Mouse (Mus musculus) MN1 (cell line): Measurements from ENCODE around the gene Cenph.
"Not testable (repeated sequence)": the region's sequence is repeated elsewhere in the genome, so short reads cannot be mapped to it uniquely, and the experiment has no call there.

ENCODE experiments used
- DNase-seq: peaks from one replicate; pipeline ENCODE4 v3.0.0-alpha.2; 2016; ENCODE audit warnings: low spot score

Cenph gene

DNA sequence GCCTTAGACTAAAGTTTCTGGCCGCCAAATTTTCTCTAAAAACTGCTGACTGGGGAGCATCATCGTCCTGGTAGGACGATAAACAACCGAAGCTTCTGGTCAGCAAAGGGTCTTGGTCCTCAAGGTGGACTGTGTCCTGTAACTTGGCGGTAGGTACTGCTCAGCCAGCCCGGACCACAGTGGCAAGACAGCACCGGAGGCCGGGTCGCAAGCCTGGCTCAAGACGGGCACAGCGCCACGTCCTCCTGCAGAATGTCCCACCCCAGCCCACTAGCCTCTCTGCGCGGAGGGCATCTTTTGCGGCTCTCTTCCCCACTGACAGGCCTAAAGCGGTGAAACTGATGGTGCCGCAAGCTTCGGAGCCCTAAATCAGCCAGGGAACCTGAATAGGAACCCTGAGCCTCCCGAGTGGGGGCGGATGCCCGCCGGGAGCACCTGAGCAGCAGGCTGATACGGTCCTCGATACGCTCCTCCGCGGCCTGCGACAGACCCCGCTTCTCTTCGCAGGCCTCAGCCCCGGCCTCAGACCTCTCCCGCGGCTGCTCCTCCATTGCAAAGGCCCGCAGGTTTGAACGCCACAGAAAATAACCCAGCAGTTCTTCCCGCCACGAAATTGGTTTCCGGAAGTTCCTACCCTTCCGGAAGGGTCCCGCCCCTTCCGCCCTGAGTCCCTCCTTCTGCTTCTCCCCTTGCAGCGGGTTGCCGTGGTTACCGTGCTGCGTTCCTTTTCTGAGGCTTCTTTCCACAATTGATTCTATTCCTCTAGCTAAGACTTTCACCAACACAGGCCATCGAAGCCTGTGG lies at the start of gene Cenph:
Gene Cenph, minus strand, starts transcription at position 648 of the 804 bp plus-strand sequence.
- DNase-seq = peak; percentile 94

DNA sequence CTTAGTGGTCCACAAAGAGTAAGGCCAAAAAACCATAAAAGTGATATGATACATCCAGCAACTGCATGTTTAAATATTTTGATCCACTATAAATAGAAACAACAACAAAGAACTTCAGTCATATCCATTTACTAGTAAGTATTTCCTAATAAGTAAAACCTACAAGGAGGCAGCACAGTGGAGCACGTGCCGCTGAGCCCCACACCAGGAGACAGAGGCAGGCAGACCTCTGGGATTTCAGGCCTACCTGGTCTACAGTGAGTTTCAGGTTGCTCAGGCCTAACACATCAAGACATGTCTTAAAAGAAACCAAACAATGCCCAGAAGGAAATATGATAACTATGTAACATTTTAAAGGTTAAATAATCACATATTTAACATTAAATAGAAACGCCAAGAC lies 49.2 kb upstream of the Cenph start:
- no peak for DNase-seq

DNA sequence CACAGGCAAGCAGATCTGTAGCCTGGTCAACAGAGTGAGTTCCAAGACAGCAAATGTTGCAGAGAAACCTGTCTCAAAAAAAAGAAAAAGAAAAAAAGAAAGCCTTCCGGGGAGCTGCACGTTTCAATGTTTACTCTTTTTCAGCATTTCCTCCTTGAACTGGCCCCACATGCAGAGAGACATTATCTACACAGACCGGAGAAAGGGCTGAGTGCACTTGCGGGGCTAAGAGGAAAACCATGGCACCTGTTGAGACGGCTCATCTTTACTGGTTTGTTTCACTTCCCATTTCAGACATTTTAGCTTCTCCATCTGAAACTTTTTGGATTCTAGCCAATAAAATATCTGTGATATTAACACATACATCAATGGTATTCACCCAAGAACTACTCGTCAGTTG lies 48.6 kb upstream of the Cenph start:
- DNase-seq = no peak

DNA sequence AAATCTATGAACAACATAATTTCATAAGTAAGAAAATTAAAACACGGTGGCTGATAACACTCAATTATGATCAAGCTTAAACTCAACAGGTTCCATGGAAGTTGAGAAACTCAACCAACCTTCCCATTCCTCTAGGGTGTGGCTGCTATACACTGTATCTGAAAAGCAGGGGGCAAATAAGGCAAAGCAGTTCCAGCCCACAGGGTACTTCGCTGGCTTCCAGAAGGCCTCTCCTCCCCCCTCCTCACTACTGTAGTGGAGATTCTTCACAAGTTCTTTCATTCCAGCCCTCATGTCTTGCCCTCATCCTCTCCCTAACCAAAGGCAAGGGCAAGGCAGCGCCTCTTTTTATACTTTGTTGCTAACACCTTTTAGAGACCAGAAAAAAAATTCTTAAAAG lies 48.2 kb upstream of the Cenph start:
- no peak for DNase-seq

DNA sequence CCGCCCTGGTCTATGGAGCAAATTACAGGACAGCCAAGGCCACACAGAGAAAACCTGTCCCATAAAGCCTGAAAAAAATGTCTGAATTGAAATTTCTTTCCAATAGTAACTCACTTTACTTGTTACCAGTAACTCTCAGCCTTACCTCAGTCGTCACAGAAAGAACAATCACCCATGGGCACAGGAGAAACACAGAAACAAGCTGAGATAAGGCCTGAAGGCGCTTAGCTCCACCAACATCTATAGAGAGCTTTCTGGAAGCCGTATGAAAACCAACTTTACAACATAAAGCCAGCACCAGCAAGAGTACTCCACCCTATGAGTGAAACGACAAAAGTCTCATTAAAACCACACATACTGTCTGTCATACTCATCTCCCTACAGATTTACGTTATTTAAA lies 38.8 kb upstream of the Cenph start:
- no peak for DNase-seq

DNA sequence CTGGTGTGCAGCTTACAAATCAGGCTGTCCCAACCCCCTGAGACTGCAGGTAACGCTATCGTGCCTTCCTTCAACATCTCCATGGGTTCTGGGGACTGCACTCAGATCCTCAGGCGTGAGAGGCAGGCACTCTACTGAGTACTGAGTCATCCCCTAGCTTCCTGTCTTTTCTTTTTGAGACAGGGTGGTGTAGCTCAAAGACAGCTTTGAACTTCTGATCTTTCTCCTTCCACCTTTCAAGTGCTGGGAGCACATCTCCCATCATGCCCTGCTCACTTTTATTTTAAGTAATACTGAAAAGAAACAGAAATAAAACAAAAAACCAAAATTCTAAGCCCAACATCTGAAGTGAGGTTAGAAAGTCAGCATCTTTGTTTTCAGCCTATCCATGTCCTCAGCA lies 30.1 kb upstream of the Cenph start:
- no peak for DNase-seq

DNA sequence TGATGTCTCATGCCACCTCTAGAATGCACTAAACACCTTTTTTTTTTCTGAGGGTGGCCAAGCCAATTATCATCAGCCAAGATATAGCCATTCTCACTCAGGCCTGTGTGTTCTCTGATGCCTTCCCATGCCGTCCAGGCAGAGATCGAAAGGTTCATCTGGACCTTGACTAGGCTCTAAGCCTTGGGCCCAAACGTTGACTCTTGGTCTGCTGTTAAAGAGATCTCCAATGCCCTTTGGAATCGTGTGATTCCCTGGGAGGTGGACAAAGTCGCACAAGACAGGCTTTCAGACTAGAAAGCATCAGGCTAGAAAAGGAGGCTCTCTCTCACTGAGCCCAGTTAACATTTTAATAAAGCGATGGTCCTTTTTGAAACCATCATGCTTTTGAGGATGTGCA lies 21.5 kb upstream of the Cenph start:
- DNase-seq = no peak

DNA sequence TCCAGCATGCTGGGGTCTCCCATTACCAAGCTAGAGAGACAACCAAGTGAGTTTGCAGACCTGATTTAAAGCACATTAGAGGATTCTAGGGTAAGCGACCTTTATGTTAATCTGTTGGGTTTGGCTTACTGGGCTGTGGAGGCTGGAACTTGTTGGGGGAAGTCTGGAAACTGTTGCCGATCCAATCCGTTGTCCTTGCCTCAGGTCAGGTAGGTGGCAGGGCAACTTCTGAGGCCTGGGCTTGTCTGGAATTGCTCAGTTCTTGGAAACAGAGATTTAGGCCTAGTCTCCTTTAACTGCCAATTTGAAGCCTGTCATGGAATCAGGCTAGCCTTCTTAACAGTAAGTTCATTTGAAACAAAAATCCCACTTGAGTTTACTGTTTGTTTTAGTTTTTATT lies 13.4 kb upstream of the Cenph start:
- DNase-seq = no peak

DNA sequence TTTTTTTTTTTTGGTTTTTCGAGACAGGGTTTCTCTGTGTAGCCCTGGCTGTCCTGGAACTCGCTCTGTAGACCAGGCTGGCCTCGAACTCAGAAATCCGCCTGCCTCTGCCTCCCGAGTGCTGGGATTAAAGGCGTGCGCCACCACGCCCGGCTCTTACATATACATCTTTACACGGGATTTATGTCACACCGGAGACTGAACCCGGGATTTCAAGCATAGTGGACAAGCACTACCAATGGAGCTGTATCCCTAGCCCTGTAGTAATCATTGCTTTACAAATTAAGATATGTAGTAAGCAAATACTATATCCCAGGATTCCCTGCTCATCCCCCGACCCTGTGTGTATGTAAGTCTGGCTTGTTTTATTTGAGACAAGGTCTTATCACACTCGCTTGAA lies 12.4 kb upstream of the Cenph start:
- not testable (repeated sequence) for DNase-seq

DNA sequence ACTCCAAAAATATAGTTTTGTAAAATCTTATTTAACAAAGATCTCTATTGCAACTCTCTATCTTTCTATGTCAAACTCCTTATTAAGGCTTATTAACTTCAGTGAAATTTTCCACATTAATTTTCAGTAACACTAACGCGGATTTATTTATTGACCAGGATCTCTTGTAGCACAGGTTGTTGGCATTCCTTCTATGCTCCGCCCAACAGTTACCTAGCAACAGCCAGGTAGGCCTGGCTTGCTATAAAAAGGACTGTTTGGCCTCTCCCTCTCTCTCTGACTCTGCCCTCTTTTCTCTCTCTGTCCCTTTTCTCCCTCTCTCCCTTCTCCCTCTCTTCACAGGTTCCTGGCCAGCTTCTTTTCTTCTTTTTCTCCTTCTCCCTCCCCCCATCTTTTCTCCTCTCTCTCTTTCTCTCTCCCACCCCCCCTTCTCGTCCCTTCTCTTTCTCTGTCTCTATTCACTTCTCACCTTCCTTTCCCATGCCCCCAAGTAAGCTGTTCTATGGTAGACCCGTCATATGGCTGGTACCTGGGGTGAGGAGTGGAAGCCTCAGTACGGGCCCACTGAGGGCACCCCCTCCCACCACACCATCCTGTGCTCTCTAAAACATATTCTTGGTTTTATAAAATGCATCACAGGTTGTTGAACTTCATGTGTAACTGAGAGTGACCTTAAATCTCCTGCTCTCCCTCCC lies 11.8 kb upstream of the Cenph start:
- no peak for DNase-seq

DNA sequence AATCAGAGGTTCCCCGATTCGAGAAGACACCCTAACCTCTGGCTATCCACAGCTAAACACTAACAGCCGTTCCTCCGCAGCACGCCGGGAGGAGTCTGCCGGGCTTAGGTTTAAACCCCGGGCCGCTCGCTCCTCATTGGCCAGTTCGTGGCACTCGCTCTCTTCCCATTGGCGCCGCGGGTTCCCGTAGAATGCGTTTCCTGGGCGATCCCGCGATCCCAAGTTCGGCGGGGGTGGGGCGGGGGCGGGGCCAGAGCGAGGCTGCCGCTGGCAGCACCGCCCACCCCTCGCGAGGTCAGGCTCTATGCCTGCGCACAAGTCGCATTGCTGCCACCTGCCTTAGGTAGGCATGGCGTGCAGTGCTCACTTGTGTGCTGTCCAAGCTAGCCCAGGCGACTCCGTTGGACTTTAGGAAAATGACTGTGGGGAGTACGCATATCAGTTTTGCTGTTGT lies 10.7 kb upstream of the Cenph start, which contains the start of gene Ccnb1:
Gene Ccnb1, minus strand, starts transcription at position 157 of the 454 bp plus-strand sequence.
- peak; percentile 98 for DNase-seq

DNA sequence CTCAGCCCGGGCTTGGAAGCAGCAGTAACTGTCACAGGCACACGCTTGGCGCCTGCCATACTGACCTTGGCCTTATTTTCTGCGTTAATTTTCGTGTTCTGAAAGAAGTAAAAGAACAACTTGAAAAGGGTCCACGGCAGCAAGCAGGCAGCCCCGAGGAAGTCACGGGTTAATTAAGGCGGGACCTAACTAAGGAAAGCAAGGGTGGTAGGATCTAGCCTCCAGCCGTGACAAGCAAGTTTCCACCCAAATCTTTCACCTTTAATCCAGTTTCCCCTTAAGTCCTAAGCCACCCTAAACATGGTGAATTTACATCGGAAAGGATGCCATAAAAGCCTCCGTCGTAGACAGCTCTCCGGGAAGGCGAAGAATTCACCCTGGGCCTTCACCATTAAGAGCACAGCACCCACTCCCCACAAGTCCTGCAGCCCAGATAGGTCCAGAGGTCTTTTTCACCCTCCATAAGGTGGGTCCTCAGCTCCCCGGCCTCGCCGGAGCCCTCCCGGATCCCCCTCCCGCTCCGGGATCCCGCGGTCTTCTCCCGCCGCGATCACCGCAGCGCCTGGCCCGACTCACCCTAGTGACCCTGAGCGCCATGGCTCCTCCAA lies 10.2 kb upstream of the Cenph start:
- peak; percentile 22 for DNase-seq

DNA sequence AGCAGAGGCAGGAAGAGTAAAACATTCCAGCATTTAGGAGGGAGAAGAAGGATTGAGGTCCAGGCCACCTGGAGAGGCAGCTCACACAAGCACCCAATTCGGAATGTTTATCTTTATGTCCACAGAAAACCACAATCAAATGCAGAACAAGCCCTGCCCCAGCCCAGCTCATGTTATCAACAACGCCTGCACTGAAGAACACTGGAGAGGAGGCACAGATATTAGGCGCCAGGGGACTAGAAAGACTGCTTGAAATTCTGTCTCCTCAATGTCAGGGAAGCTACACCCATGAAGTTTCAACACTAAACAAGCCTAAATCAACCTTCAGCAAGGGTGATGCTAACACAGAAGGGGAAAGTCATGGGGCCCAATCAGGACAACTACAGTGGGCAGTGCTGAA lies 1.8 kb upstream of the Cenph start:
- DNase-seq = no peak

DNA sequence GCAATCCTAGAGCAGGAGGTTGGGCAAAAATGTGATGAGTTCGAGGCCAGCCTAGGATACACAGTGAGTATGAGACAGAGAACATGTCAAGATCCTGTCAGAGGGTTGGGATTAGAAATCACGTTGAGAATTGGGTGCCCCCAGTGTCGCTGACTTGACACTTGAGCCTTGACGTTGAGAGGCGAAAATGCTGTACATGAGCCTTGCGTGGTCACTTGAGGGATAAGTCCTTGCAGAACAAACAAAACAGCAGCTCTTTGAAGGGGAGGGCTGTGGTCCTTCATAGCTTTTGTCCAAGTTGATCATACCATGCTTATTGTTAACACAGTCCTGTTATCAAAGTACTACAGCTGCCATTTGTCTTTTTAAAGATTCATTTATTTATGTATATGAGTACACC lies 1.0 kb upstream of the Cenph start:
- no peak for DNase-seq

DNA sequence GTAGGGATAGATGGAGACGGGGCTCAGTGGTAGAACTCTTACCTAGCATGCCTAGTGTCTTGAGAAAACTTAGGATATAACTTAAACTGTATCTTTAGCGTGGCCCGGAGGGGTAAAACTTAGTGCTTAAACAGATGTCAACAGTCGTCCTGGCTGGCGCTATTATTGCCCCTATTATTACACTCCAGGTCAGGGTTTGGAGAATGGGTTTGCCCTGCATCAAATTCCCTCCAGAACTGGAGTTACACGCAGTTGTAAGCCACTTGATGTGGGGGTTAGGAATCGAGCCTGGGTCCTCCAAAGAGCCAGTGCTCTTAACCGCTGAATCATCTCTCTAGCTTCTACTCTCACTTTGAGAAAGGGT lies 339 bp upstream of the Cenph start:
- DNase-seq = no peak

DNA sequence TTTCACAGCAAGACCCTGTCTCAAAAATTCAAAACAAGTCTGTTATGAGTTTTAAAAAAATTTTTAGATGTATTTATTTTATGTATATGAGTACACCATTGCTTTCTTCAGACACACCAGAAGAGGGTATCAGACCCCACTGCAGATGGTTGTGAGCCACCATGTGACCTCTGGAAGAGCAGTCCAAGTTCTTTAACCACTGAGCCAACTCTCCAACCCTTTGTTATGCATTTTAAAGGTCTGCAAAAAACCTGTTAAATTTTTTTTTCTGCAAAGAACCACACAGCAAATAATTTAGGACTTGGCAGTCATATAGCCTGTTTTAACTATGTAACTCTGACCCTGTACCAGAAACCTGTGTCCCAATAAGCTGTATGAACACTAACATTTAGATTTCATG lies 995 bp downstream of the Cenph start:
- no peak for DNase-seq

DNA sequence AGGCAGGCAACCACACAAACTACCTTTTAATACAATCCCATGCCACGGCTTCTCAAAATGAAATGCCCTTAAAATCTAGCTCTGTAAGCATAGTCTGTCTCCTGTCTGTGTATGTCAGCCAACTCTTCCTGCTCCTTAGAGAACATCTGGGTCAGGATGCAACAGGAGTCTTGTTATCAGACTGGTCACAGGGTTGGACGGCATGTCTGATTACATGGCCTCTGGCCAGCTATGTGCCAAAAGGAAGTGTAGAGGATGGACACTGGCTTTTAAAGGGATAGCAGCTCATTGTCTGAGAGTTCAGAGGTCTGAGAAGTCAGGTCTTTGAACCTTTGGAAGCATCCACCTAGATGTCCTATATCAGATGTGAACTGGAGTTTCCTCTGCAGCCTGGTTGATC lies 20.4 kb downstream of the Cenph start:
- no peak for DNase-seq

DNA sequence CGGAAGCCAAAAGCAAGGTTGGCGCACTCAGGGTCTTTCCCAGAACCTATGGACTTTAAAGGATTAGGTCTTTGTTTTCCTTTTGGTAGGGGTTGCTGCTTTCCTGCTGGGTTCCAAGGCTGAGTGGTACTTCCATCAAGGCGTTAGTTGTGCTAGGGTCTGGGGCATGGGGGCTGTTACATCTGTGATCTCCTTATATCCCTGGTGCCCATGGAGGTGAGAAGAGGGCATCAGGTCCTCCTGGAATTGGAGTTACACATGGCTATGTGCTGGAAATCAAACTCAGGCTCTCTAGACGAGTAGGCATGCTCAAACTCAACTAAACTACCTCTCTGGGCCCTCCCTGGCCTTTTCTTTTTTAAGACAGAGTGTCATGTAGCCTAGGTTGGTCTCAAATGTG lies 21.5 kb downstream of the Cenph start:
- DNase-seq = no peak

DNA sequence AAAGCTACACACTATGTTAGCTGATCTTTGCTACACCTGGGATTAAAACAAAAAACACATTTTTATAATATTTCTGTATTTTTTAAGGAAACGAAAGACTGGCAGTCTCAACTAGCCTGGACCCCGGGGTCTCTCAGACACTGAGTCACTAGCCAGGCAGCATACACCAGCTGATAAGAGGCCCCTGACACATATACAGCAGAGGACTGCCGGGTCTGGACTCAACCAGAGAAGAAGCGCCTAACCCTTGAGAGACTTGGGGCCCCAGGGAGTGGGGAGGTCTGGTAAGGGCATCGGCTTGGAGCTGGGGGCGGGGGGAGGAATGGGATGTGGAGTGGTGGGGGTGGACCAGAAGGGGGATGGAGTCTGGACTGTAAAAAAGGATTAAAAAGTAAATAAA lies 22.7 kb downstream of the Cenph start:
- DNase-seq = no peak

DNA sequence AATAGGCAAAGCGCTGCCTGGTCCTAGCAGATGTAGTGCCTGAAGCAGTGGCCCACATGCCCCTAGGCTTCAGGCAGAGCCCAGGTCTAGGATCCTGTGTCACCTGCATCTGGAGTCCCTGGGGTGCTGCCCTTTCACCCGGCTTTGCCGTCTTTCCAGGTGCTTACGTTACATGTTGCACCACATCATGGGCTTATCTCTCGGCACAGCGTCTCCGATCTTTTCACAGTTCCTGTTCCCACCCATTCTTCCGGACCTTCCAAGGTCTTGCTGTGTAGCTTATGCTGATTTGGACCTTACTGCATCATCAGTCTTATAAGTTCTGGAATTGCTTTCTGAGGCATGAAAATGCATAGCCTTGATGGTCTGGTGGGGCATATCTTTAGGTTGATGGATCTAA lies 23.2 kb downstream of the Cenph start:
- DNase-seq = no peak

DNA sequence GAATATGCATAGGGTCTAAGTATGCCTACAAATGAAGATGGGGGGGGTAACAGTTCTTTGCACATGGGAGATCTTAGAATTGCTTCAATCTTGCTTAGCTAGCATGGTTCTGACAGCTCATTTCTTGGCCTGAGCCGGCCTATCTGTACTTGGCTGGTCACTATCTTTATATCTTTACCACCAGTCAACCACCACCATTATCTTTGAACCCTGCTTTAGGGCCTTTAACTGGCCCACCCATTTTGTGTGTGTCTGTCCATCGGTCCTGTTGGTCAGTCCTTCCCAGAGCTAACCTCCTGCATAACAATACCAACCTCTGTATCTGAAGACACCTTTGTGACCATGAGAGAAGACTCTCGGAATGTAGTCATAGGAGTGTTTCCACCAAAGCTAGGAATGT lies 24.3 kb downstream of the Cenph start:
- DNase-seq = no peak

DNA sequence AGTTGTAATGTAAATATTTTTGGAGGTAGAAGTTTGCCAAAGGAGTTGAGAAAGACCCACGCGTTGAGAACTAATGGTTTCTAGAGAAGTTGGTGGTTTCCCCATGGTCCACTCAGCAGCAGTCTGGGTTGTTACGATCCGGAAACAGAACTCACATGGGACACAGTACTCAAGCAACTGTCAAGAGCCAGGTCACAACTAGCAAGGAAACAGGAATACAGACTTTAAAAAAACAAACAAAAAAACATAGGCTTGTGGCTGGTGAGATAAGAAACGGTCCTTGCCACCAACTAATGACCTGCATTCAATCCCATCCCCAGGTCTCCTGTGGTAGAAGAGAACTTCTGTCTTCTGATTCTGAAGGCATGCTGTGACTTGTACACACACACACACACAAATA lies 24.9 kb downstream of the Cenph start:
- DNase-seq = no peak

DNA sequence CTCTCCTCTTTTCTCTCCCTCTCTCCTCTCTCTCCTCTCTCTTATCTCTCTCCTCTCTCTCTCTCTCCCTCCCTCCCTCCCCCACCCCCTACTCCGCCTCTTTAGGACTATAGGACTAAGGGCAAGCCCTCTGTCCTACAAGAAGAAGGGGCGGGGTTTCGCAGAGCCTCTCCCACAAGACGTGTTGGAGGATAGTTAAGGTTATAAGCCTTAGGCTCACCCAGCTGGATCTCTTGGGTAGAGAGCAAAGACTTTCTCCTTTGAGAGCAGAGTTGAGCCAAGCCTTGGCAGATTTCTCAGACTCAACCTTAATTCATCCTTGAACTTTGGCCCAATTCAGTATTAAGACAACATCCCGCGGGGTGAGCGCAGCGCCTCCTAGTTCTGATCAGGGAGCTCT lies 27.1 kb downstream of the Cenph start:
- DNase-seq = no peak
